Mouse (Mus musculus) forebrain, postnatal 0 days (tissue): ENCODE measurements around the gene Tspan11. TPM values are rescaled to one million over a fixed set of nuclear protein-coding genes. Genes with fewer than 3 reads are reported as not detected.

ENCODE experiments used
- ATAC-seq: fragments of 200-750 bp; cut with Nextera tagmentation; 2 replicates; pipeline ENCODE4 v1.8.0; 2017; ENCODE audit warnings: mild to moderate bottlenecking, moderate library complexity
- DNase-seq: peaks from one replicate; pipeline ENCODE4 v3.0.0-alpha.2; 2015
- H3K27ac ChIP-seq: fragments of 300-500 bp; sonication (generic); 2 replicates; pipeline ENCODE4 v1.5.1; 2014; ENCODE audit warnings: low read depth, mild to moderate bottlenecking, antibody characterized with exemption, low read length, moderate library complexity, mixed read lengths
- H3K27me3 ChIP-seq: fragments of 300-500 bp; sonication (generic); 2 replicates; pipeline ENCODE4 v1.6.1; 2014; ENCODE audit warnings: mild to moderate bottlenecking, low read length, mixed read lengths; ENCODE audit not compliant: insufficient read depth
- H3K36me3 ChIP-seq: fragments of 300-500 bp; sonication (generic); 2 replicates; pipeline ENCODE4 v1.6.1; 2014; ENCODE audit warnings: mild to moderate bottlenecking, moderate library complexity; ENCODE audit not compliant: insufficient read depth
- H3K4me1 ChIP-seq: fragments of 300-500 bp; sonication (generic); 2 replicates; pipeline ENCODE4 v1.6.1; 2014; ENCODE audit warnings: antibody characterized with exemption; ENCODE audit not compliant: insufficient read depth
- H3K4me2 ChIP-seq: fragments of 300-500 bp; sonication (generic); 2 replicates; pipeline ENCODE4 v1.6.1; 2014; ENCODE audit warnings: low read depth, mild to moderate bottlenecking, moderate library complexity
- H3K4me3 ChIP-seq: fragments of 300-500 bp; sonication (generic); 2 replicates; pipeline ENCODE4 v1.5.1; 2014; ENCODE audit warnings: low read depth, low read length, mixed read lengths
- H3K9ac ChIP-seq: fragments of 300-500 bp; sonication (generic); 2 replicates; pipeline ENCODE4 v1.6.1; 2014; ENCODE audit warnings: mild to moderate bottlenecking
- H3K9me3 ChIP-seq: fragments of 300-500 bp; sonication (generic); 2 replicates; pipeline ENCODE4 v1.6.1; 2016; ENCODE audit warnings: low read length
- CTCF ChIP-seq: sonication (generic); IDR thresholded peaks from 2 replicates; pipeline ENCODE4 v1.5.1; 2016; ENCODE audit warnings: antibody characterized with exemption, control low read depth, low read depth
- WGBS: fragments of 180-500 bp; shearing (Covaris S2); extraction: QIAGEN DNeasy Blood & Tissue Kit; methylation state at CpG from one replicate; pipeline ENCODE4 v1.1.7; 2014; 5-methylcytosine and 5-hydroxymethylcytosine counted together
- polyA plus RNA-seq: library from polyadenylated mRNA; unstranded; fragments of >200 nt; fragmentation: Nextera tagmentation; extraction: Ambion mirVana; gene quantifications from 2 replicates; pipeline ENCODE4 v1.2.1, GENCODE M21; 2015
- total RNA-seq: library from RNA; depleted of rRNA; stranded (reverse); fragments of >200 nt; gene quantifications from 2 replicates; pipeline ENCODE4 v1.2.3, GENCODE M21; 2014

The Tspan11 gene
- total and polyA plus RNA-seq, 2 experiments from 2014 or later: 6.4 to 6.8 TPM

DNA sequence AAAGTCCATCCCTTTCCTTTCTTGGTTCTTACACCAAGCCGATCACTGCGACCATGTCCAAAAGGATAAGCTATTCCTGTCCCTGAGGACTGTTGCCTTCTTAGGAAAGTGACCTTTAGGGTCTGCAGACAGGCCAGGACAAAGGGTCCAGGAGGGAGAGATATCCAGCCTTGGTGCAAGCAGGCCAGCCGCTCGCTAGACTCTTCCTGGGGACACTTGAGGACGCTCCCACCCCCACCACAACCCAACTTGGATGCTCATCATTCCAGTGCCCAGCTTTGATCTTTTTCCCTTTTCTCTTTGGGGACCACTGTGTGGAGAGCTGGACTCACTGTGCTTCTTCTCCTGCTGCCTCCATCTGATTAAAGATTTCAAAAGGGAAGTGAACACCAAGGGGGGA is 41.3 kb downstream of the Tspan11 start:
- 91% methylated on average over 5 of the region's 5 CpGs for WGBS
- H3K27ac ChIP-seq: no peak overlapping the region
- TF ChIP-seq CTCF: no peak
- no peaks in the 10 kb centered on the region for H3K4me1 ChIP-seq
- no peaks in the 10 kb centered on the region for H3K9me3 ChIP-seq
- H3K36me3 ChIP-seq: no peaks in the 10 kb centered on the region; the same call in 1 of the 2 replicates
- no peak overlapping the region for H3K4me3 ChIP-seq
- H3K4me2 ChIP-seq: no peak overlapping the region
- H3K27me3 ChIP-seq: no peaks in the 10 kb centered on the region
- ATAC-seq (no peak), DNase-seq (no peak)
- H3K9ac ChIP-seq: no peak overlapping the region

DNA sequence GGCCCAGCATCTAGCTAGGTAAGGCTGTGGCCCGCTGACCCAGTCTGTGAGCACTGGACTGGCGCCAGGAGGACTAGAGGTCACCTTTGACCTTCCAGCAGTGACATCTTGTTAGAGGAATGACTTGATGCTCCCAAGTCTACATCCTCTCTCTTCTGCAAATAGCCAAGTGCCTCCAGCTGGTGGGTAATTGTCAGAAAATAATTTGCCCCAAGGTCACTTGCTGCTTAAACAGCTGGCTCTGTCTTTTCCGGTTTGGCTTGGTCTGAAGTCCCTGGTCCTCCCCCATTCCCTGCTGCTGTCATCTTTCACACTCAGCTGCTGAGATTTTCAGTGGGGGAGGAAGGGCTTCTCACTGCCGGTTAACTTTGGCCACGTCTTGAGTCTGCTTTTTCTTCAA is 45.3 kb downstream of the Tspan11 start:
- TF ChIP-seq CTCF: no peak
- Histone ChIP-seq H3K27ac (no peak overlapping the region), H3K9me3 (no peaks in the 10 kb centered on the region), H3K36me3 (no peaks in the 10 kb centered on the region; the same call in 1 of the 2 replicates), H3K4me1 (no peaks in the 10 kb centered on the region), H3K27me3 (no peaks in the 10 kb centered on the region), H3K9ac (no peak overlapping the region), H3K4me3 (no peak overlapping the region), H3K4me2 (no peak overlapping the region)
- DNase-seq: no peak
- ATAC-seq: no peak
- 69% methylated on average over 5 of the region's 5 CpGs for WGBS

DNA sequence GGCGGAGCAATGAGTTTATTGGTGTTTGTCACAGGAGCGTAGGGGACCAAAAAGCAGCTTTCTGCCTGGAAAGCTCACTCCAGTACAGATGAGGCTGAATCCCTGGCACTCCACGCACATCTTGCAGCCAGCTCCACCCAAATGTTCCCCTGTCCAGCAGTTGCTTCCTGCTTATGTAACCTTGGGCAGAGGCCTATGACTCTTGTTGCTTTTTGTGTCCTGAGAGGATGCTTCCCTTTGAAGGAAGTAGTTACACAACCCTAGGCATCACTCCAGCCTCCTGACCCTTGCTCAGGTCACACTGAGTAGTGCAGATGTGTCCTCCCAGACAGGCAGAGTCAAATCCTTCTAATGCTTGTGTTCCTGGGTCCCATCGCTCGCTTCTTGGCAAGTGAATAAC is 46.5 kb downstream of the Tspan11 start:
- H3K36me3 ChIP-seq: no peaks in the 10 kb centered on the region; the same call in 1 of the 2 replicates
- ATAC-seq: no peak
- 75% methylated on average over 5 of the region's 5 CpGs for WGBS

DNA sequence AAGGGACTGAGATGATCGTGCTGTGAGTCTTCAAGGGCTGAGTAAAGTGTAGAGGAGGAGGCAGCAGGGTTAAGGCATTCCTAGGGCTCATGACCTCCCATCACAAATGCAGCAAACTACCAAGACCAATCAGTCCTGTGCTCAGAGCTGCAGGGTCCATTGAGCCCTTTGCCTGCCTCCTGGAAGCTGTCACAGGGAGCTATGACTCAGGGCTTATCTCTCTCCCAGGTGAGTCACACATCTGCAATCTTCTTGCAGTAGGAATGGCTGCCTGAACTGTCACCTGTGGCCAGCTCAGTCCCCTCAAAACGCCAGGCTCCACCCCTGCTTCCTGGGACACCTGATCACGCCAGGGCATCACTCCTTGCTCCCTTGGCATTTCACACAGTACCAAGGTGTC is 47.7 kb downstream of the Tspan11 start:
- TF ChIP-seq CTCF: no peak
- H3K4me2 ChIP-seq: no peak overlapping the region
- H3K9me3 ChIP-seq: no peaks in the 10 kb centered on the region
- DNase-seq: no peak
- H3K4me3 ChIP-seq: no peak overlapping the region
- H3K4me1 ChIP-seq: no peaks in the 10 kb centered on the region
- WGBS: 88% methylated on average over 3 of the region's 3 CpGs
- no peaks in the 10 kb centered on the region for H3K27me3 ChIP-seq
- H3K9ac ChIP-seq: no peak overlapping the region
- ATAC-seq: no peak
- H3K36me3 ChIP-seq: no peaks in the 10 kb centered on the region; the same call in 1 of the 2 replicates
- H3K27ac ChIP-seq: no peak overlapping the region

More for the DNA sequence above, 46.5 kb downstream of the Tspan11 start:
- DNase-seq: no peak
- no peak for TF ChIP-seq CTCF
- Histone ChIP-seq H3K27ac (no peak overlapping the region), H3K4me1 (no peaks in the 10 kb centered on the region), H3K27me3 (no peaks in the 10 kb centered on the region), H3K9ac (no peak overlapping the region), H3K9me3 (no peaks in the 10 kb centered on the region), H3K4me2 (no peak overlapping the region), H3K4me3 (no peak overlapping the region)

DNA sequence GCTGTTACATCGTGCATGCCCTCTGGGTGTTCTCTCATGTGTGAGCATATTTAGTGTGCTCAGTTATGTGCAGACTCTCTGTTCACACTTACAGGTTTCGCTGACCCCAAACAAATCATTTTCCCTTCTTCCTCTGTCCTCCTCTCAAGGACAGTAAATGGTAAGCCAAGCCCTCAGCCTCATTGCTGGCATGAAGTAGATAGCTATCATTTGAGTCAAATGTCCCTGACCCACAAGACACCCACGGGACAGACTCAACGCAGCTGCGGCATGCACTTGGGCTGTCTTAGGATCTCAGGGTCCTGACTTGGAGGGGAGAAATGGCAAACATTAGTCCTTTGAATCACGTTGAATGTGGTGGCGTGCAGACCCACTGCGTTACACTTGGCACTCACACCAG is 55.0 kb downstream of the Tspan11 start:
- H3K4me3 ChIP-seq: no peak overlapping the region

DNA sequence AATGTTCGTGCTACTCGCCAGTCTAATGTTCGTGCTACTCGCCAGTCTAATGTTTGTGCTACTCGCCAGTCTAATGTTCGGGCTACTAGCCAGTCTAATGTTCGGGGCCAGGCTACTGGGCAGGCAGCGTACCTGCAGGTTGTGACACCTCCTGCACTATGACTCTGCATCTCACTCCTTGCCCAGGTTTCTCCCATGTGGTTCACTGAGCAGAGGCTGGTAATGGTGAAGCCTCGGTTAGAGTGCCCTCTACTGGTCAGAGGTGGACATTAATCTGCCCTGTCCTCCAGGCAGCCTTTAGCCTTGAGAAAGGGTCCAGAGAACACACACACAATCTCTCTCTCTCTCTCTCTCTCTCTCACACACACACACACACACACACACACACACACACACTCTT is 58.3 kb downstream of the Tspan11 start:
- WGBS: 52% methylated on average over 9 of the region's 9 CpGs
- TF ChIP-seq CTCF: peak; percentile 95
- ATAC-seq (peak; percentile 92), DNase-seq (peak; percentile 87)
- H3K9me3 ChIP-seq: no peaks in the 10 kb centered on the region
- no peak overlapping the region for H3K4me2 ChIP-seq
- no peak overlapping the region for H3K4me3 ChIP-seq
- no peak overlapping the region for H3K27ac ChIP-seq
- no peaks in the 10 kb centered on the region for H3K36me3 ChIP-seq
- H3K27me3 ChIP-seq: no peaks in the 10 kb centered on the region
- H3K4me1 ChIP-seq: no peaks in the 10 kb centered on the region
- no peak overlapping the region for H3K9ac ChIP-seq

More for the DNA sequence above, 55.0 kb downstream of the Tspan11 start:
- H3K27ac ChIP-seq: no peak overlapping the region
- no peaks in the 10 kb centered on the region for H3K9me3 ChIP-seq
- H3K4me2 ChIP-seq: no peak overlapping the region
- no peak overlapping the region for H3K9ac ChIP-seq
- DNase-seq (no peak), ATAC-seq (no peak)
- H3K4me1 ChIP-seq: no peaks in the 10 kb centered on the region
- no peak for TF ChIP-seq CTCF
- H3K36me3 ChIP-seq: no peaks in the 10 kb centered on the region
- 89% methylated on average over 8 of the region's 8 CpGs for WGBS
- H3K27me3 ChIP-seq: no peaks in the 10 kb centered on the region

DNA sequence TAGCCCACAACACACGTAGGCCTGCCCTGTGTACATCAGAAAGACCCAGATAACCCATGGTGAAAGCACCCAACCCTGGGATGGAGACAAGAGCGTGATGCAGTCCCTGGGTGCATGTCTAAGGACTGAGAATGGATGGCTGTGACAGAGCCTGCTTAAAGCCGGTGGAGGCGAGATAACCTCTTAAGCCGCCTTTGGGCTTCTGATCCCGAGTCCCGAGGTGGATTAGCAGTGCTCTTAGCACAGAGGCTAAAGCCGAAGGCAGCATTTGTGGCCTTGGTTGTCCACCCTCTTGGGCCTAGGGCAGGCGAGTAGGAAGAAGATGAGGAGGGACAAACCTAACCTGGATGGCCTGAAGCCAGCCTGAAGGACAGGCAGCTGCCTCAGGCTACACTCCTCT is 61.3 kb downstream of the Tspan11 start:
- 83% methylated on average over 9 of the region's 9 CpGs for WGBS
- no peaks in the 10 kb centered on the region for H3K4me1 ChIP-seq
- no peaks in the 10 kb centered on the region for H3K36me3 ChIP-seq
- H3K9me3 ChIP-seq: no peaks in the 10 kb centered on the region
- H3K27me3 ChIP-seq: no peaks in the 10 kb centered on the region
- H3K4me2 ChIP-seq: no peak overlapping the region
- DNase-seq (no peak), ATAC-seq (no peak)
- TF ChIP-seq CTCF: no peak
- no peak overlapping the region for H3K4me3 ChIP-seq
- H3K27ac ChIP-seq: no peak overlapping the region
- H3K9ac ChIP-seq: no peak overlapping the region

DNA sequence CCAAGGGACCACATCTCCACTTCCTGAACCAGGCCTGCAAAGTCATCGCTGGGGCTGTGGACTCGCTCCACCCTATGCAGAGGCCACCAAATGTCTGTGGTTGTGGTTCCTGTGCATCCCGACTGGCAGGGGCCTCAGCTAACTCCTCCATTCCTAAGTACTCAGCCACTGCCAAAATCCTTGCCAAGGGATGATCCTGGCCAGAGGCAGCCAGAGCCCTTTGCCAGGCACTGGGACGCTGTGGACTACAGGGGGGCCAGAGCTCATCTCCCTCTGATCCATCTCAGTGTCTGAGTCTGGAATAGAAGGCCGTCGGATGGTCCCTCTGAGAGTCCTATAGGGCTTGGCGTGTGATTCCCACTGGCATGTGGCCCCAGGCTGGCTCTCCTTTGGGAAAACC is 62.5 kb downstream of the Tspan11 start:
- 86% methylated on average over 7 of the region's 7 CpGs for WGBS
- H3K36me3 ChIP-seq: no peaks in the 10 kb centered on the region
- no peak overlapping the region for H3K27ac ChIP-seq
- no peaks in the 10 kb centered on the region for H3K4me1 ChIP-seq
- DNase-seq: no peak
- no peak overlapping the region for H3K4me3 ChIP-seq
- no peaks in the 10 kb centered on the region for H3K9me3 ChIP-seq
- no peak for TF ChIP-seq CTCF
- H3K27me3 ChIP-seq: no peaks in the 10 kb centered on the region
- no peak for ATAC-seq
- H3K9ac ChIP-seq: no peak overlapping the region
- no peak overlapping the region for H3K4me2 ChIP-seq
